Mouse (Mus musculus) CH12.LX (cell line): ENCODE data around the gene Olfr1045.

Source experiments
- CTCF ChIP-seq, 2 experiments: IDR thresholded peaks in 1 of 2; conservative IDR thresholded peaks in 1 of 2; 2 replicates each; pipeline ENCODE4 v1.5.1; 2011 to 2012; ENCODE audit warnings: low read depth in 2 of 2, low read length in 2 of 2, improper control_type of control experiment in 1 of 2, inconsistent platforms in 1 of 2, mild to moderate bottlenecking in 1 of 2, moderate library complexity in 1 of 2
- POLR2A ChIP-seq: IDR thresholded peaks from 2 replicates; pipeline ENCODE4 v1.6.1; 2011; ENCODE audit warnings: low read depth, mild to moderate bottlenecking, improper control_type of control experiment, low read length
- ZC3H11A ChIP-seq: IDR thresholded peaks from 2 replicates; pipeline ENCODE4 v1.6.1; 2012; ENCODE audit warnings: low read depth, mild to moderate bottlenecking, inconsistent platforms, low read length, improper control_type of control experiment

- TF ChIP-seq CTCF (conservative IDR thresholded peaks at IDR 0.05 in 1 of 2, IDR thresholded peaks at IDR 0.05 in 1 of 2; ENCODE audit: low read depth in 2 of 2, low read length in 2 of 2) (no peak), ZC3H11A (no peak), POLR2A (no peak)
These were observed 22.9 kb downstream of the Olfr1045 start for GRCm38 (mm10) chr2:86179950-86180349.
